Mouse (Mus musculus) left cerebral cortex, adult 11 months (tissue): ENCODE data around the gene Arid5a.

ENCODE experiments used
- DNase-seq: peaks from one replicate; pipeline ENCODE4 v3.0.0; 2022; ENCODE audit warnings: low spot score

Arid5a gene

GRCm38 (mm10) chr1:36325900-36326321 is 18.4 kb downstream of the Arid5a start:
- no peak for DNase-seq

- no peak for DNase-seq
Observed at GRCm38 (mm10) chr1:36326815-36327214, 19.3 kb downstream of the Arid5a start.

- DNase-seq = no peak
Observed at GRCm38 (mm10) chr1:36331743-36332142, 24.2 kb downstream of the Arid5a start.

GRCm38 (mm10) chr1:36332955-36333887 is 25.7 kb downstream of the Arid5a start:
- no peak for DNase-seq

- DNase-seq = no peak
Observed at GRCm38 (mm10) chr1:36342547-36342946, 35.0 kb downstream of the Arid5a start.

- DNase-seq = no peak
Observed at GRCm38 (mm10) chr1:36352351-36352750, 44.8 kb downstream of the Arid5a start.

- DNase-seq = no peak
Observed at GRCm38 (mm10) chr1:36356955-36357695, 49.6 kb downstream of the Arid5a start.

- DNase-seq = no peak
Observed at GRCm38 (mm10) chr1:36367698-36368097, 60.2 kb downstream of the Arid5a start.

GRCm38 (mm10) chr1:36368112-36368968 is 60.8 kb downstream of the Arid5a start:
- DNase-seq = peak; percentile 15

- peak; percentile 65 for DNase-seq
Observed at GRCm38 (mm10) chr1:36368969-36369645, 61.6 kb downstream of the Arid5a start, which contains the start of gene Kansl3. Kansl3 (minus strand) TSS chr1:36369181.

- DNase-seq = no peak
Observed at GRCm38 (mm10) chr1:36370918-36371317, 63.4 kb downstream of the Arid5a start.

- DNase-seq = no peak
Observed at GRCm38 (mm10) chr1:36371934-36372845, 64.7 kb downstream of the Arid5a start, which contains the start of gene Fer1l5. Fer1l5 (plus strand) TSS chr1:36372291.
